Mouse (Mus musculus): ENCODE data around the gene Mylk2. TPM values are rescaled to one million over a fixed set of nuclear protein-coding genes. Genes with fewer than 3 reads are reported as not detected.

Mylk2 gene
- total RNA-seq, 1 experiment from 2014 or later: not detected

DNA sequence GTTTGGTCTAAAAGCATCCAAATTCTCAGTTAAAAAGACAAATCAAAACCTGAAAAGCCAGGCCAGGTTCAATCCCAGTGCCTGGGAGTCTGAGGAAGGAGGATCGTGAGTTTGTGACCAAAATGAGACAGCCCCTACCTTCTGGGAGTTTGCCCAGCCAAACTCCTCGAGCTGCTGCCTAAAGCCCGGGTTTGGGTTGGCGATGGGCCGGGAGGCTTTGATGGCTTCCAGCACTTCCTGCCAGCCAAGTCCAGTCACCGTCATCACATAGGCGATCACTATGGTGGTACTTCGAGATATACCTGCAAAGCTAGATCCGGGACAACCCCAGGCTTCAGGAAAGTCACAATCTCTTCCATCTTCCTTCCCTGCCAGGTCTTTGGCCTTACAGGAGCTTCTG lies 32.9 kb downstream of the Mylk2 start:
- no peak for DNase-seq

DNA sequence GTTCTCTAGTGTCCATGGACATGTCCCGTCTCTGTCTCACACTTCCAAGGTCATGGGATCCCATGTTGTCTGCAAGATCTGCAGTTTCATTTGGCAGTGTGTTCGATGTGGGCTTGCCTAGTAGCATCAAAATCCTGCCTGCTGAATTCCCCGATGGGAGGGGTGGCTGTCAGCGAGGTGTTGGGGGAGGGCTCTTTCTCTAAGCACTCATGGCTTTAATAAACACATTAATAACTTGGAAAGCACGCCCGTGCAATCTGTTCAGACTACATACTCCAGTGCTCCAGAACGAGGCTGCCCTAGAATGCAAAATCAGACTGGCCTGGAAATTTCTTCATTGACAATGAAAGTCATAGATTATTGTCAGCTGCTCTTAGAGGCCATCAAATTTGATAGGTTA lies 35.9 kb downstream of the Mylk2 start:
- no peak for DNase-seq

DNA sequence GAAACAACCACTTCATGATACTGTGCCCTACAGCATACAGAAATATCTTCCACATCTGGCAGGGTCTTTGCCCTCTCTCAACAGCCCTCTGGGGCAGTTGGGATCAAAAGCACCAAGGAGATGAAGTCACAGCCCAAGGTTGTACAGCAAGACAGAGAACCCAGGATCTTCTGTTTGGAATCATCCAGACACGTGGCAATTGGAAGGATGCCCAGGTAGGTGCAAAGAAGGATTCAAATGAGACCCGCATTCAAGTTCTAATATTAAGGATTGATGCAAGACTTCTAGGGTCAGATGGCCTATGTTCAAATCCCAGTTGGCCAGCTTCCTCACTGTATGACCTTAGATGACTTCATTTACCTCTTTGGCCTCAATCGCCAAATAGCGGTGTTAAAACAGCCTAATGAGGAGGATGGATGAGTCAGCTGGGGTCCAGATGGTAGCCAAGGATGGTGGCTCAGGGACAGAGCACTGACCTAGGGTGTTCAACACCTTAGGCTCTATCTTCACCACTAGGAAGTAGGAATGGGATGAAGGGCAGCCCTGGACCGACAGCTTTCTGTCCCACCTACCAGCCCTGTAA lies 37.4 kb downstream of the Mylk2 start:
- DNase-seq: no peak

DNA sequence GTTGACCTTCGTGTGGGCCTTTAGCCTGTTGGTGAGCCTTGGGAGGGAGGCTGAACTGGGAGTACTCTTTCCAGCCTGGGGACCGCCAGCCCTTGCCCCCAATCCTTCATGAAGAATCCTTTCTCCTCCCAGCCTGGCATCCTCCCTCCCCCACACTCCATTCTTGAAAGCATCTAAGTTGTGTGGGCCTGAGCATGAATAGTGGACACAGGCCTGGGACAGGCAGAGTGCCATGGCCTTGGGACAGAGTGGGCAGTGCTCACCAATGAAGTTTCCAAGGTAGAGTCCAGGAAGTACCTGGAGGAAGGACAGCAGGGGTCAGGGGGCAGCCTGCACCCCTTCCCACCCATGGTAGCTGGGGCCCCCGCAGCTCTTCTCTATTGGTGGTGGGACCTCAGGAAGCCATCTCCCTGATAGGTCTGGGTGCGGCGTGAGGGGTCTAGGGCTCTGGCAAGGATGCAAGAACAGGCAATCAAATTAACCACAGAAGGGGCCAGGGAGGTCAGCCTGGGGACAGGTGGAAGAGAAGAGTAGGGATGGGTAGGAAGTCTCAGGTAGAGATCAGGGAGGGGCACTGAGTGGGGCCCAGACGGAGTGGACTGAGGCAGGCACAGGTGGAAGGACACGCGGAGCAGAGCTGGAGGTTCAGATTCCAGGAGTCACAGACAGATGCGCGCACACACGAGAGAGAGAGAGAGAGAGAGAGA lies 39.4 kb downstream of the Mylk2 start:
- peak; percentile 32 for DNase-seq

DNA sequence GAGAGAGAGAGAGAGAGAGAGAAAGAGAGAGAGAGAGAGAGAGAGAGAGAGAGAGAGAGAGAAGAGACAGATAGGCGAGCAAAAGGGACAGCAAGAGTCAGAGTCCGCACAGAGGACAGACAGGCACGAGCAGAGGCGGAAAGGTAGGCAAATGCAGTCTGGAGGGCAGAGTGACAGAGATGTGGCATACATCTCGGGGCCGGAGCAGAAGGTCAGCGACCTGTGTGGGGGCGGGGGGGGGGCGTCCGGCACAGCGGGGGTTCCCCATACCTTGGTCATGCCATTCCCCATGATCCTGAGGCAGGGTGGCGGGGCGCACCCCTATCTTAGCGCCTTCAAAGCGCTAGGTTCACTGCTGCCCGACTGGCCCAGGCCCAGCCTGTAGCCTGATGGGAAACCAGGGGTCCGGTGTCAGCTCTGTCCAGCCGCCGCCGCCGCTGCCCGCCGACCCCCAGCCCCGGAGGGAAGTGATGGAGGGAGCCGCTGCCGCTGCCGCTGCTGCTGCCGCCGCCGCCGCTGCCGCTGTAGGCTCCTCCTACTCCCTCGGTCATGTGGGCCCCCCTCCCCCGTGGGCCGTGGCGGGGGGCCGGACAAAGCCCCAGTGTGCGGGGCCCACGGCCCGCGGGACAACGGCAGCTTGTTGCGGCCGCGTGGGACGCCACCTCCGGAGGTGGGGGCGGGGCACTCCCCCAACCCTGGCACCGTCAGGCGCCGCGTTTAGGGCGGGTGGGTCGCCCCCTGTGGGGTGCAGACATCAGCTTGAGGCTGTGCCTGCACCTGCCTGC lies 40.1 kb downstream of the Mylk2 start, which contains the start of gene Dusp15:
TSS of gene Dusp15 (minus strand) at position 634 of the 785 bp plus-strand sequence.
- DNase-seq: peak; percentile 59

DNA sequence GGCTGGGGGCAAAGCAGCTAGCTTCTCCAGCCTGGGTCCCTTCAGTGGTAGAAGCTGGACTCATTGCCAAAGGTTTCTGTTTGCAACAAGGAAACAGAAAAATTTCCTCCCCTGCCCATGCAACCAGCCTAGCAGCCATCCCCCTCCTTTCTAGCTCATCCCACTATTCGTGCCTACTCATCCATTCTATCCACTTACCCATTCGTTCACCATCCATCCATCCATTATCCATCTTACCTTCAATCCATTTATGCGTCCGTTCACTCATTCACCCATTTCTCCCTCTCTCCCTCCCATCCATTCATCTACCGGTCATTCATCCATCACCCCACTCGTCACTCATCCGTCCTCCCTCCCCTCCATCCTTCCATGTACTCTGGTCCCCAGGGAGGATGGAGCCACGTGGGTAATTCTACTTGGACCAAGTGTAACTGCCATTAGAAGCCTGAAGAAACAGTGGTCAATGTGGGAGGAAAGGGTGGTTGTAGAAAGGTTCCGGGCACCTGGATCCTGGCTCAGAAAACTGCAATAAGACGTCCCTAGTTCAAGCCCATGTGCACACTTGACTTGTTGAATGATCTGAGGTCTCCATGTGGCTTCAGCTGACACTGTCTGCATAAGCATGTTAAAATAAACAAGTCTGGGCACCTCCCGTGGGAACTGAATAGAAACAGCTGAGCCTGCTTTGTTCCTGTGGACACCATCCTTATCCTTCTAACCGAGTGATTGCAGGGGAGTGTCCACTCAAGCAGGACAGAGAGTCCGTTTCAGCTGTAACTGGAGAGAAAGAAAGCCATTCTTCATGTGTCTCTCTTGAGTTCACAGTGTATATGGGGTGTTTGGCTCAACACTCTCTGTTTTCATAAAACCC lies 40.9 kb downstream of the Mylk2 start:
- DNase-seq: no peak

DNA sequence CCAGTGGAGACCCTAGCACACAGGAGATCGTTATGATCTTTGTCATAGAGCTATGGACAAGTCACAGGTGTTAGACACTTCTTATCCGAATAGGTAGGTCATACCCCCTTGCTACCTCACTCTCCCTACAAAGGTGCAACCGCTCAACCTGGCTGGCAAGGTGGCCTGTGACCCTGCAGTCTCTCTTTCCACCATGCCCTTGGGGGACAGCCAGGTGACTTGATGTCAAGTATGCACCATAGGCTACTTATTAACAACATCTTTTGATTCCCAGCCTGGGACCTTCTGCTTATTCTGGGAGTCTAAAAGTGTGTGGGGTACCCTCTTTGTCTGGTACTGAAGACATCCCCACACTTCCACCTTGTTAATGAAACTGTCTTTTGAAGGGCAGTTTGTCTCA lies 47.0 kb downstream of the Mylk2 start:
- no peak for DNase-seq

DNA sequence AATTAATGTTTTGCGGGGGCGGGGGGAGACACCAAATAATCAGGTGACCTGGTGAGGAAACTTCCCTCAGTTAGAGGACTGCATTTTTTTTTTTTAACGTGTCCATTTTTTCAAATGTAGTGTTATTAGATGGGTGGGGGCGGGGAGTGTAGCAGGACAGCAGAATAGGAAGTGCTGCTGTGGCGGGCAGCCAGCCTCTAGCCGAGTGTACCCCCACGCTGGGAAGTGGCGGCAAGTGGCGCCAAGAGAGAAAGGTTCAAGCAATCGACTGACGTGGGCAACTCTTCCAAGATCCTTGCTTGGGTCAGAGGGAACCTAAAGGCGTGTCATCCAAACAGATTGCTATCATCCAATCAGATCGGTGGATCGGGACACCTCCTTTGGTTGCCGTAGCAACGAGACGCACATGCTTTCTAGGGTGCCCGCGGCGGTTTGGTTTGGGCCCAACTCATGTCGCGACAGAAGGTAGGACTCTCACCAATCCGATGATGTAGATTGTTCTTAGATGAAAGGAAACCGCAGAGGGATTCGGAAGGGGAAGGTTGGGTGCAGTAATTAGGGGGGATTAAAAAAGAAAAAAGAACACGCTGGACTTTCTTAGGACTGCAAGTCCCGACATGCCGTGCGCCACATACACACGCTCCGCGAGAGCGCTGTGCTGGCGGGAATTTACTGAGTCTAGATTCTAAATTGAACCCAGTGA lies 51.1 kb downstream of the Mylk2 start, which contains the start of gene Ttll9:
TSS of gene Ttll9 (plus strand) at position 395 of the 703 bp plus-strand sequence.
- peak; percentile 86 for DNase-seq

DNA sequence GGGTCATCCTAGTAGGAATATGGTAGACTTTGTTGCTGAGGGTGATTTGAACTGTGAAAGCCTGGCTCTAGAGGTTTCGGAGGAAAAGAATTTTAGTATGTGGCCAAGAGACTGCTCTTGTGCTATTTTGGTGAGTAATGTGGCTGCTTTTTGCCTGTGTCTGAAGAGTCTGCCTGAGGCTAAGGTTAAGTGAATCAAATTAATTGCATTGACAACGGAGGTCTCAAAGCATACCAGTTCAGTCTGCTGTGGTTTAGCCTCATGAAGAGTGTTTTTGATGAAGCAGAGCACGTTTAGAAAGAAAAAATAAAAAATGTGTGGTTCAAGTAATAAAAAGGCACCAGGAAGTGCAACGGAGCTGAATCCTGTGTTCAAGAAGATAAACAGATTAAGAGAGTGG lies 54.4 kb downstream of the Mylk2 start:
- DNase-seq: no peak

Small RNA genes within 50 kb of the gene (microRNA-seq; reads per million reads assigned to microRNA genes)
- gene Mir5622: 0 to 0.38 reads per million in 2 experiments

Other genes with a start within 250 kb of the Mylk2 start
- 123 and 139 TPM in 2 replicates for gene H13, start 241.9 kb upstream of the Mylk2 start, total RNA-seq (2021)
- 26.6 and 28.0 TPM in 2 replicates for gene Mcts2, start 224.3 kb upstream of the Mylk2 start, total RNA-seq (2021)
- 136 and 138 TPM in 2 replicates for gene Id1, start 175.1 kb upstream of the Mylk2 start, total RNA-seq (2021)
- gene Cox4i2, start 157.2 kb upstream of the Mylk2 start, total RNA-seq (2021): 6.3 and 7.7 TPM in 2 replicates
- 64.3 and 72.4 TPM in 2 replicates for gene Bcl2l1, start 79.6 kb upstream of the Mylk2 start, total RNA-seq (2021)
- 16.6 and 20.3 TPM in 2 replicates for gene Tpx2, start 63.4 kb upstream of the Mylk2 start, total RNA-seq (2021)
- gene Foxs1, start 21.9 kb downstream of the Mylk2 start, total RNA-seq (2021): 3.6 and 6.1 TPM in 2 replicates
- gene Dusp15, start 40.3 kb downstream of the Mylk2 start, total RNA-seq (2021): 2.8 and 4.4 TPM in 2 replicates
- gene Ttll9, start 51.1 kb downstream of the Mylk2 start, total RNA-seq (2021): 0.48 and 1.1 TPM in 2 replicates
- gene Pdrg1, start 104.1 kb downstream of the Mylk2 start, total RNA-seq (2021): 112 and 124 TPM in 2 replicates
- 0.93 and 1.3 TPM in 2 replicates for gene Xkr7, start 120.5 kb downstream of the Mylk2 start, total RNA-seq (2021)
- 15.3 and 21.3 TPM in 2 replicates for gene Ccm2l, start 154.6 kb downstream of the Mylk2 start, total RNA-seq (2021)
- gene Hck, start 197.1 kb downstream of the Mylk2 start, total RNA-seq (2021): 2.0 and 2.9 TPM in 2 replicates
- 96.0 and 104 TPM in 2 replicates for gene Tm9sf4, start 250.0 kb downstream of the Mylk2 start, total RNA-seq (2021)